Mouse (Mus musculus): ENCODE results near the gene Ptov1. TPM values are rescaled to one million over a fixed set of nuclear protein-coding genes. Genes with fewer than 3 reads are reported as not detected.

Gene Ptov1
- polyA plus RNA-seq, 1 experiment from 2014 or later = 404 TPM

- no peak overlapping the region for H3K4me2 ChIP-seq (replicated peaks; ENCODE audit: low read depth, low read length)
- peaks cover 11% of the 10 kb centered on the region for H3K36me3 ChIP-seq (ENCODE audit: insufficient read depth, low read length)
- H3K4me1 ChIP-seq (ENCODE audit: insufficient read depth, low read length) = peaks cover 16% of the 10 kb centered on the region
- no peaks in the 10 kb centered on the region for H3K9me3 ChIP-seq (ENCODE audit: low read length)
- H3K9ac ChIP-seq (replicated peaks; ENCODE audit: low read length) = no peak overlapping the region
- H3K27me3 ChIP-seq (ENCODE audit: insufficient read depth, low read length) = peaks cover 6% of the 10 kb centered on the region; the same call in 1 of the 2 replicates
- 33% methylated on average over 3 of the region's 3 CpGs for WGBS
- H3K4me3 ChIP-seq (ENCODE audit: low read length) = no peak overlapping the region
- ATAC-seq (ENCODE audit: low FRiP score, low TSS enrichment) = no peak
- no peak overlapping the region for H3K27ac ChIP-seq (ENCODE audit: low read length)
Measured at GRCm38 (mm10) chr7:44836016-44836404, 33.6 kb downstream of the Ptov1 start.

GRCm38 (mm10) chr7:44835373-44836015 lies 34.1 kb downstream of the Ptov1 start:
- Histone ChIP-seq H3K4me1 (ENCODE audit: insufficient read depth, low read length) (peaks cover 16% of the 10 kb centered on the region), H3K27me3 (ENCODE audit: insufficient read depth, low read length) (peaks cover 5% of the 10 kb centered on the region; the same call in 1 of the 2 replicates), H3K4me3 (ENCODE audit: low read length) (no peak overlapping the region), H3K27ac (ENCODE audit: low read length) (no peak overlapping the region), H3K36me3 (ENCODE audit: insufficient read depth, low read length) (peaks cover 11% of the 10 kb centered on the region), H3K9ac (replicated peaks; ENCODE audit: low read length) (no peak overlapping the region), H3K9me3 (ENCODE audit: low read length) (no peaks in the 10 kb centered on the region), H3K4me2 (replicated peaks; ENCODE audit: low read depth, low read length) (no peak overlapping the region)
- no peak for ATAC-seq (ENCODE audit: low FRiP score, low TSS enrichment)
- 83% methylated on average over 1 of the region's 1 CpGs for WGBS

- no peak for ATAC-seq (ENCODE audit: low FRiP score, low TSS enrichment)
- Histone ChIP-seq H3K4me3 (ENCODE audit: low read length) (no peak overlapping the region), H3K9ac (replicated peaks; ENCODE audit: low read length) (no peak overlapping the region), H3K36me3 (ENCODE audit: insufficient read depth, low read length) (peaks cover 33% of the 10 kb centered on the region), H3K4me2 (replicated peaks; ENCODE audit: low read depth, low read length) (no peak overlapping the region), H3K27me3 (ENCODE audit: insufficient read depth, low read length) (no peaks in the 10 kb centered on the region), H3K4me1 (ENCODE audit: insufficient read depth, low read length) (peaks cover 4% of the 10 kb centered on the region; the same call in 1 of the 2 replicates), H3K9me3 (ENCODE audit: low read length) (no peaks in the 10 kb centered on the region), H3K27ac (ENCODE audit: low read length) (no peak overlapping the region)
- 57% methylated on average over 4 of the region's 4 CpGs for WGBS
Measured at GRCm38 (mm10) chr7:44832763-44833162, 36.8 kb downstream of the Ptov1 start.

DNA sequence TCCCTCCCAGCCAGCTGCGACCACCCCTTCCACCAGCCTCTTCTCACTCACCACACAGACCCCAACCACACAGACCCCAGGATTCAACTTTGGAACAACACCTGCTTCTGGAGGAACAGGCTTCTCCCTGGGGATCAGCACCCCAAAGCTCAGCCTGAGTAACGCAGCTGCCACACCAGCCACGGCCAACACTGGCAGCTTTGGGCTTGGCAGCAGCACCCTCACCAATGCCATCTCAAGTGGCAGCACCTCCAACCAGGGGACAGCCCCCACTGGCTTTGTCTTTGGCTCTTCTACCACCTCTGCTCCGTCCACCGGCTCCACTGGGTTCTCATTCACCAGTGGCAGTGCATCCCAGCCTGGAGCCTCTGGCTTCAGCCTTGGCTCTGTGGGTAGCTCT lies 40.9 kb downstream of the Ptov1 start:
- peaks cover 6% of the 10 kb centered on the region; the same call in 1 of the 2 replicates for H3K4me1 ChIP-seq (ENCODE audit: insufficient read depth, low read length)
- H3K9ac ChIP-seq (replicated peaks; ENCODE audit: low read length) = no peak overlapping the region
- WGBS = 94% methylated on average over 5 of the region's 5 CpGs
- H3K4me3 ChIP-seq (ENCODE audit: low read length) = no peak overlapping the region
- H3K27ac ChIP-seq (ENCODE audit: low read length) = no peak overlapping the region
- ATAC-seq (ENCODE audit: low FRiP score, low TSS enrichment) = no peak
- H3K9me3 ChIP-seq (ENCODE audit: low read length) = no peaks in the 10 kb centered on the region
- no peak overlapping the region for H3K4me2 ChIP-seq (replicated peaks; ENCODE audit: low read depth, low read length)
- peaks cover 33% of the 10 kb centered on the region for H3K36me3 ChIP-seq (ENCODE audit: insufficient read depth, low read length)
- no peaks in the 10 kb centered on the region for H3K27me3 ChIP-seq (ENCODE audit: insufficient read depth, low read length)

DNA sequence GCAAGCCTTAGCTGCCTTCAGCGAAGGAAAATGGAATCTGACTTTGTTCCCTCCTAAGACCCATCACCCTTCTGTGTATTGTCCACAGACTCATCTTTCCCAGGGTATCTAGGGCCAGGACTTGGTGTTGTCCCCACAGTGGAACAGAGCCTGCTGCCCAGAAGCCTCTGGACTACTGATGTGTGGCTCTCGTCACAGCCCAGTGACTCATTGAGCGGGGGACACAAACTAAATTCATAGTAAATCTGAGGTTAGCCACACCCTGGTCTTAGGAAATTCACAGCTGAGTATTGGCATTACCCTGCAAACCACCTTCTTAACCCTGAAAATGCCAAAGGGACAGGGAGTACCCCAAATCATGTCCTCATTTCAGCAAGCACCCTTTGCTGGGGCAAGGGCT lies 42.8 kb downstream of the Ptov1 start:
- no peaks in the 10 kb centered on the region for H3K9me3 ChIP-seq (ENCODE audit: low read length)
- H3K27ac ChIP-seq (ENCODE audit: low read length) = no peak overlapping the region
- H3K4me3 ChIP-seq (ENCODE audit: low read length) = no peak overlapping the region
- peaks cover 6% of the 10 kb centered on the region; the same call in 1 of the 2 replicates for H3K4me1 ChIP-seq (ENCODE audit: insufficient read depth, low read length)
- H3K36me3 ChIP-seq (ENCODE audit: insufficient read depth, low read length) = peaks cover 33% of the 10 kb centered on the region
- no peak overlapping the region for H3K9ac ChIP-seq (replicated peaks; ENCODE audit: low read length)
- H3K27me3 ChIP-seq (ENCODE audit: insufficient read depth, low read length) = no peaks in the 10 kb centered on the region
- no peak overlapping the region for H3K4me2 ChIP-seq (replicated peaks; ENCODE audit: low read depth, low read length)
- no peak for ATAC-seq (ENCODE audit: low FRiP score, low TSS enrichment)
- WGBS = 75% methylated on average over 3 of the region's 3 CpGs

GRCm38 (mm10) chr7:44824872-44825271 lies 44.7 kb downstream of the Ptov1 start:
- H3K4me1 ChIP-seq (ENCODE audit: insufficient read depth, low read length) = peaks cover 8% of the 10 kb centered on the region
- H3K27me3 ChIP-seq (ENCODE audit: insufficient read depth, low read length) = no peaks in the 10 kb centered on the region
- ATAC-seq (ENCODE audit: low FRiP score, low TSS enrichment) = no peak
- no peaks in the 10 kb centered on the region for H3K9me3 ChIP-seq (ENCODE audit: low read length)
- H3K4me3 ChIP-seq (ENCODE audit: low read length) = no peak overlapping the region
- no peak overlapping the region for H3K27ac ChIP-seq (ENCODE audit: low read length)
- H3K4me2 ChIP-seq (replicated peaks; ENCODE audit: low read depth, low read length) = no peak overlapping the region
- H3K9ac ChIP-seq (replicated peaks; ENCODE audit: low read length) = no peak overlapping the region
- WGBS = 15% methylated on average over 3 of the region's 3 CpGs
- peaks cover 16% of the 10 kb centered on the region for H3K36me3 ChIP-seq (ENCODE audit: insufficient read depth, low read length)

DNA sequence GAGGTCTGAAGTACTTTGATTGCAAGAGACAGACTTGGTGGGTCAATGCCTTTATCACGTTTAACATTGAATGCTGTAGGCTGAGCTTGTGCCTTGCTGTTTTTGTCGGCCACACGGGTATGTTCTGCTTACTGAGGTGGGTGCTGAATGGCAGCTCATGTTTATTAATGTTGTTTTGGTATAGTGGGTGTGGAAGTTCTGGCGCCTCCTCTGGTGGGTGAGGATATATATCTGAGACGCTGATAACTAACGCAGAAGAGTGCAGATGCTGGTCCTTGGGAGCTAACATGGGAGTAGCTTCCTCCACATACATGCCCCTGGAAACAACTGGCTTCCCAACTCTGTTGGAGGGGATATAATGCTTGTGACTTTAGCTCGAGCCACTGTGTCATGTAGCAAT lies 46.2 kb downstream of the Ptov1 start:
- Histone ChIP-seq H3K9me3 (ENCODE audit: low read length) (no peaks in the 10 kb centered on the region), H3K9ac (replicated peaks; ENCODE audit: low read length) (no peak overlapping the region), H3K27me3 (ENCODE audit: insufficient read depth, low read length) (no peaks in the 10 kb centered on the region), H3K4me1 (ENCODE audit: insufficient read depth, low read length) (peaks cover 23% of the 10 kb centered on the region), H3K36me3 (ENCODE audit: insufficient read depth, low read length) (0 out of 2 replicates have a peak, but pooled peaks cover 2% of the 10 kb centered on the region), H3K4me3 (ENCODE audit: low read length) (no peak overlapping the region), H3K4me2 (replicated peaks; ENCODE audit: low read depth, low read length) (no peak overlapping the region), H3K27ac (ENCODE audit: low read length) (no peak overlapping the region)
- WGBS = 48% methylated on average over 7 of the region's 7 CpGs
- ATAC-seq (ENCODE audit: low FRiP score, low TSS enrichment) = no peak

DNA sequence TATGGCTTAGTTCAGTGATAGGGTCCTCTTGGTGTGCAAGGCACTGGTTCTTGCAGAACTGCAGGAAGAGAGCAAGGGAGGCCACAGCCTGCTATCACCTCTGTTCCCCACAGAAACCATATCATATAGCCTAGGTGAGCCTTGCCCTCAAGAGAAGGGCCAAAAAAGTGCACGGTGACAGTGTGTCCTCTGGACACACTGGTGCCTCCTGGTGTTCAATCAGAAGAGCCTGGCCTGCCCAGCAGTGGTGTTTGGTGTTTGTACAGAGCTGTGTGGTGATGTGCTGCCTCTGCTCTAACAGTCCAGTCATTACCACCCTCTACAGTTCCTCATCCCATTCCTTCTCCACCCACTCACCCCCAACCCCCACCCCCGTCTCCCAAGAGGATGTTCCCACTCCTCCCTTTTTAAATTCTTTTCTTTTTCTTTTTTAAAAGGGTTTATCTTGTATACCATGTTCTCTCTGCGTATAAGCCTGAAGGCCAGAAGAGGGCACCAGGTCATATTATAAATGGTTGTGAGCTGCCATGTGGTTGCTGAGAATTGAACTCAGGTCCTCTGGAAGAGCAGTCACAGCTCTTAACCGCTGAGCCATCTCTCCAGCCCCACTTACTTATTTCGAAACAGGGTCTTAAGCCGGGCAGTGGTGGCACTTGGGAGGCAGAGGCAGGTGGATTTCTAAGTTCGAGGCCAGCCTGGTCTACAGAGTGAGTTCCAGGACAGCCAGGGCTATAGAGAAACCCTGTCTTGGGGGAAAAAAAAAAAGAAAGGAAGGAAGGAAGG lies 47.7 kb downstream of the Ptov1 start:
- ATAC-seq (ENCODE audit: low FRiP score, low TSS enrichment) = no peak
- H3K4me2 ChIP-seq (replicated peaks; ENCODE audit: low read depth, low read length) = no peak overlapping the region
- H3K36me3 ChIP-seq (ENCODE audit: insufficient read depth, low read length) = no peaks in the 10 kb centered on the region
- no peaks in the 10 kb centered on the region for H3K9me3 ChIP-seq (ENCODE audit: low read length)
- no peak overlapping the region for H3K4me3 ChIP-seq (ENCODE audit: low read length)
- peaks cover 36% of the 10 kb centered on the region for H3K4me1 ChIP-seq (ENCODE audit: insufficient read depth, low read length)
- H3K27me3 ChIP-seq (ENCODE audit: insufficient read depth, low read length) = no peaks in the 10 kb centered on the region
- H3K27ac ChIP-seq (ENCODE audit: low read length) = no peak overlapping the region
- 82% methylated on average over 7 of the region's 7 CpGs for whole genome bisulfite sequencing
- H3K9ac ChIP-seq (replicated peaks; ENCODE audit: low read length) = no peak overlapping the region

GRCm38 (mm10) chr7:44820525-44820924 lies 49.1 kb downstream of the Ptov1 start:
- ATAC-seq (ENCODE audit: low FRiP score, low TSS enrichment) = no peak
- Histone ChIP-seq H3K27me3 (ENCODE audit: insufficient read depth, low read length) (no peaks in the 10 kb centered on the region), H3K9me3 (ENCODE audit: low read length) (no peaks in the 10 kb centered on the region), H3K36me3 (ENCODE audit: insufficient read depth, low read length) (no peaks in the 10 kb centered on the region), H3K4me2 (replicated peaks; ENCODE audit: low read depth, low read length) (no peak overlapping the region), H3K27ac (ENCODE audit: low read length) (no peak overlapping the region), H3K4me1 (ENCODE audit: insufficient read depth, low read length) (peaks cover 31% of the 10 kb centered on the region), H3K9ac (replicated peaks; ENCODE audit: low read length) (no peak overlapping the region; the same call in 1 of the 2 replicates), H3K4me3 (ENCODE audit: low read length) (no peak overlapping the region)
- 79% methylated on average over 3 of the region's 3 CpGs for WGBS

- H3K36me3 ChIP-seq (ENCODE audit: insufficient read depth, low read length) = no peaks in the 10 kb centered on the region
- no peaks in the 10 kb centered on the region for H3K9me3 ChIP-seq (ENCODE audit: low read length)
- H3K4me1 ChIP-seq (ENCODE audit: insufficient read depth, low read length) = peaks cover 34% of the 10 kb centered on the region
- H3K9ac ChIP-seq (replicated peaks; ENCODE audit: low read length) = no peak overlapping the region; the same call in 1 of the 2 replicates
- H3K27me3 ChIP-seq (ENCODE audit: insufficient read depth, low read length) = no peaks in the 10 kb centered on the region
- ATAC-seq (ENCODE audit: low FRiP score, low TSS enrichment) = no peak
- 56% methylated on average over 5 of the region's 5 CpGs for WGBS
- H3K4me2 ChIP-seq (replicated peaks; ENCODE audit: low read depth, low read length) = no peak overlapping the region
- no peak overlapping the region for H3K27ac ChIP-seq (ENCODE audit: low read length)
- no peak overlapping the region for H3K4me3 ChIP-seq (ENCODE audit: low read length)
Measured at GRCm38 (mm10) chr7:44819863-44820262, 49.7 kb downstream of the Ptov1 start.

Measured in kidney, embryonic 16.5 days (tissue).